Mouse (Mus musculus): ENCODE results near the gene Gstt4.
"Not testable (repeated sequence)": the region's sequence is repeated elsewhere in the genome, so short reads cannot be mapped to it uniquely, and the experiment has no call there.

The Gstt4 gene

DNA sequence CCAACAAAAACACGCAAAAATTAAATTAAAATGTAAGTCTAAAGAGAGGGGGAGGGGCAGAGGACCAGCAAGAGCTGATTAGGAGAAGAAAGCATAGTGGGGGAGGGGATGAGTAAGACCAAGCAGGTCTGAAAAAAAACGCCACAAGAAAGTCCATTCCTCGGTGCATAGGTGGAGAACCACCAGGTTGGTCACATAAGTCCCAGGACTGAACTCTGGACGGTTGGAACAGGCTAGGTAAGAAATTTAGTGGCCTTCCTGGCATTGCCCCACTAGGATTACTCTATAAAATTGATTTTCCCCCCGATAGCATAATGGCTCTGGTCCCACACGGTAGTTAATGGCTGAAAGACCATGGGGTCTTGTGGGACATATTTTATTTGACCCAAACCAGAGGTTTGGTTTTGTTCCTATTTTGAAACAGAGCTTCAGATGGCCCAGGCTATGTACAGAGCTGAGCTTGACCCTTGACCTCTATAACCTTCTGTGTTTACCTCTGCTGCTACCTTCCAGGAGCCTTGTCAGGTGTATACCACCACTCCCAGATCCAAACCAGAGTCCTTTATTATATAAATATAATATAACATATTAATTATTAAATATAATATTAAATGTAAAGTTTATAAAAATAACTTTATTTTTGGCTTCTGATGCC, 33.1 kb downstream of the Gstt4 start:
- DNase-seq = no peak

DNA sequence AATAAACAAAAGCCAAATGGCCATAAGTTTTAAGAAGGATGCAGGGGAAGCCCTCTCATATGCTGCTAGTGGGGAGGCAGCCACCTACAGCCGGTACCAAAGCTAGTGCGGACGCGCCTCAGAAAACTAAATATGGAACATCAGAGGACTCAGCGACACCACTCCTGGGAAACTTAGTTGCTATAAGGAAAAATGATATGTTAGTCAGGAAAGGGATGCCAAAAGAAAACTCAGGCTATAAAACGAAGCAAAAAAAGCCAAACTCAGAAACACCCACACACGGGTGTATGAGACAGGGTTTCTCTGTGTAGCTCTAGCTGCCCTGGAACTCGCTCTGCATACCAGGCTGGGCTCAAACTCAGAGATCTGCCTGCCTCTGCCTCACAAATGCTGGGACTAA, 34.1 kb downstream of the Gstt4 start:
- DNase-seq = no peak

DNA sequence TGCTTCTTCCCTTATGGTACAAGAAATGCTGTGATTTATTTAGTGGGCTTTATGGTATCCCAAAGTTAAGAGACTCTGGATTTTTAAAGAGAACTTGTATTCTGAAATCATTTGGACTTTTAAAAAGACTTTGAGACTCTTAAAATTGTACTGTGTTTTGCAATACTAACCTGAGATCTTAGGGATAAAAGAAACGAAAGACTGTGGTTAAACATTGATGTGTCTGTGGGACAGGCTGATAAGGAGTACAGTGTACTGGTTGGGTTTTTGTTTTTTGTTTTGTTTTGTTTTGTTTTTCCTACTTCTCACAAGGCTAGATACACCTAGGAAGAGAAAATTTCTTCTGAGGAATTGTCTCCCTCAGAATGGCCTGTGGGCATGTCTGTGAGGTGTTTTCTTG, 36.9 kb downstream of the Gstt4 start:
- no peak for DNase-seq

DNA sequence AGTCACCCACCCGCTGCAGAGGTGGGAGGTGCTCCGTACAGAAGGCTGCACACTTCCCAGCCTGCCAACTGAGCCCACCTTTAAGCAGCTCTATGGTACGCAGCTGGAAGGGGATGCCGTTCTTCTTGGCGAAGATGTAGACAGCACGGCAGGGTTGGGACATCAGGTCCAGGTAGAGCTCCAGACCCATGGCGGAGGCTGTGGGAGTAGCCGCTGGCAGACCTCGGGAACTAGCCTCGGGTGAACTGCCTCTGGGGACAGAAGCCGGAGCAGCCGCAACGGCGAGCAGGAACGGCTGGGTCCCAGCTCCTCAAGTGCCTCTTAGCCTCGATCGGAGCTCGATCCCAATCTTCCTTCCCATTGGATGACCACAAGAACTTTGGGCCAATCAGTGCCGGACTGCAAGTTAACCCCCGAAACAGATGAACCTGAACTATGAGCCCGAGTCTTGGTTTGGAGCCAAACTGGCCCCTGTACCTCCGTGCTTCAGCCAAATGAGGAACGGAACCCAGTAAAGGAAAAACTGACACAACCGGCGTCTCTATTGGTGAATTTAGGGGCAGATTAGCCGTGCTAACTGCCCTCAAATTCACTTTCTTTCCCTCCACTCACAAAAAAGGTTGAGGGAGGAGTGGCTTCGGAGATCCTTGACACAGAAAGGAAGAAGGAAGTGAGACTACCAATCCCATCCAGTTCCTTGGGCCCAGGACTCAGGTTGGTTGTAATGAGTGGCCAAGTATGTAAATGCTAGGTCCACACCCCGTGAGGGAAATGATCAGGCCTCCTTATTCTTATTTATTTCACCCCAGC, 41.4 kb downstream of the Gstt4 start, which contains the start of the genes Gm20441 and Gstt3:
Gene Gm20441 (minus strand): TSS at position 186 of the 810 bp plus-strand sequence.
Gene Gstt3 (minus strand): TSS at position 646 of the 810 bp plus-strand sequence.
- DNase-seq = peak in 1 of 2 experiments; percentile 35

DNA sequence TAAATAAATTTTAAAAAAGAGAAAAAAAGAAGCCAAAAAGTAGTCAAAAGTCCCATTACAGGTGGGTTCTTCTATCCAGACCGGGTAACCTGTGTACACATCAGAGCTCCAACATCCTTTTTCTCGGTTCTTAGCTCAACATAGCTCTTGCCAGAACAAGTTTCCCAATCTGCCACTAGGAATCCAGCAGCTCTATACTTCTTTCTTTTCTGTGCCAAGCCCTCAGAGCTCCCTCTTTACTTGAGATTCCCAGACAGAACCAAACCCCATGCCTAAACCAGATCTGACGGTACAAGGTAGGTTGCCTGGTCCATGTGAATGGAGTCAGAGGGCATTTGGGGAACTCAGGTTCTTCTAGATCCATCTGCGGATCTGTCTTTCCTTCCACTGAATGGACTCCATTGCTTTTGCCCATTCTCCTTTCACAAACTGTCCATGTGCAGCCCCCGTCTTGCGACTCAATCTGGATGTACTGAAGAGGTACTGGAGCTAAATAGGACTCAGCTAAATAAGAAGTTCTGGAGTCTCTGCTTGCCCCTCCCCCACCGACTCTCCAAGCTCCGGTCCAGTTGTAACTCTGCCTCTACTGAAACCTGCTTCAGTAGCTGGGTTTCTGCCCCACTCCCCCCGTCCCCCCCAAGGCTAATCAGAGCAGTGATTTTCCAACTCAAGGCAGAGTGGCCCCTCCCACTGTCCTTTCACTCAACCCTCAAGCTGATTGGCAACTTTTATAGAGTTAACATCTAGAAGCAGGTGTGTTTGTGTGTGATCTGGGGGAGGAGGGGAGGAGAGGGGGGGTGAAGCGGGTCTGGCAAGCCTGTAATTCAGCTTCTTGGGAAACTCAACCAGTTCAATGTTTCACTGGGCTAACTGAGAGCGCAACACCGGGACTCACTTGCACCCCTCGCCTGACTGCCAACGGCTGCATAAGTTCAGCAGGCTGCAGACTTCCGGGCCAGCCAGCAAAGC, 42.9 kb downstream of the Gstt4 start:
- no peak for DNase-seq

DNA sequence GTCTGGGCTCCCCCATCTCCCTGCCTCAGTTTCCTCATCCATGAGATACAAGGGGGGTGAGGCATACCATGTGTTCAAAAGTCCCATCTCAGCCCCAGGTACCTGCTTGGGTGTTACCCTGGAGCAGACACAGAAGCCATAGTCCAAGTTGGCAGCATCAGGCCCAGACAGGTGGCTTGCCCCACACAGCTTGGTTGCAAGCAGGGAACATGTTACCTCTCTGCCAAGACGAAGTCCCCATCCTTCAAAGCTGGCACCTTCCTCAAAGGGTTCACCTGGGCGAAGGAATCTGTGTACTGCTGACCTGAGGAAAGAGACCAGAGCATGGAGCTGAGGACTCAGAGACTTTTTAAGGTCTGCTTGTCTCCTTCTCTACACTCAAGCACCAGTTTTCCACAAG, 44.5 kb downstream of the Gstt4 start:
- DNase-seq = no peak

DNA sequence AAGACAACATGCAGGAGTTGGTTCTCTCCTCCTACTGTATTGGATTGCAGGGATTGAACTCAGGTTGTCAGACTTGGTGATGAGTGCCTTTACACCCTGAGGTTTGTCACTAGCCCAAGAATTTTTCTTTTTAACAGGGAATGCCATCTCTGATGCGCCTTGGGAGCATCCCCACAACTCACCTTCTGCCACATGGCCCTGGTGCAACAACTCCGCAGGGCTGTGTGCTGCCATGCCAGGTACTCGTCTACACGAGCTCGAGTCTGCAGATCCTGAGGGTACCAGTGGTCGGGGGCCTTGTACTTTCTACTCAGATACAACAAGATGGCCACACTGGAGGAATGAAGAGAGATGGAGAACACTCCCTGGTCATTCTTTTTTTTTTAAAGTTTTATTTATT, 45.8 kb downstream of the Gstt4 start:
- no peak for DNase-seq

DNA sequence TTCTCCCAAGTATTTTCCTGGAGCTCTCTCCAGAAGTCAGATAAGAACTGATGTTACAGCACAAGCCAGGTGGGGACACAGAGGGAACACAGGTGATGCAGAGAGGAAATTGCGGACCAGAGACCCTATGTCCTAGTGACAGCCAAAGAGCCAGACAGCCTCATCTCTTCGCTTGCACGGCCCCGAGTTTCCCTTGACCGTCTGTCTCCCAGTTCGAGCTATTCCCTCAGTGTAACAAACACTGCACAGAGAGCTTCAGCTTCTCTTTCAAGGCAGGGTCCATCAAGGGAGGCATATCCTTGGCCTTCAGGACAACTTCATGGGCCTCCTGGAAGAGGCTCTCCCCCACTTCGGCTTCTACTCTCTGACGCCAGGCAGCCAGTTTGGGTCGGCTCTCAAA, 47.8 kb downstream of the Gstt4 start:
- DNase-seq = no peak

DNA sequence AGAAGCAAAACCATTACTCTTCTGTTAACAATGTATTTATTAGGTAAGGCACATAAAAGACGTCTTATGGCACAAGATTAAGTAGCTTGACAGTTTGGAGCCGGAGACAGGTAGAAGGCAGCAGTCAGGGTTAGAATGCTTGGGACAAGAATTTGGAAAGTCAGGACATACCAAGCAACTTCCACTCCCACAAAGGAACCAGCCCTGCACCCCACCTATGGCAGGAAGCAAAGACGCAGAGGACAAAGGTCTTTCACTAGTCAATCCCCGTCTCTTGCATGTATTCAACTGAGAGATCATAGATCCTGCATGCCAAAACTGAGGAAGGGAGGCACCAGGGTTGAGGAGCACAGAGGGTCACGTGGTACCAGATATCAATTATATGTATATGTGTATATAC, 48.2 kb downstream of the Gstt4 start:
- no peak for DNase-seq

DNA sequence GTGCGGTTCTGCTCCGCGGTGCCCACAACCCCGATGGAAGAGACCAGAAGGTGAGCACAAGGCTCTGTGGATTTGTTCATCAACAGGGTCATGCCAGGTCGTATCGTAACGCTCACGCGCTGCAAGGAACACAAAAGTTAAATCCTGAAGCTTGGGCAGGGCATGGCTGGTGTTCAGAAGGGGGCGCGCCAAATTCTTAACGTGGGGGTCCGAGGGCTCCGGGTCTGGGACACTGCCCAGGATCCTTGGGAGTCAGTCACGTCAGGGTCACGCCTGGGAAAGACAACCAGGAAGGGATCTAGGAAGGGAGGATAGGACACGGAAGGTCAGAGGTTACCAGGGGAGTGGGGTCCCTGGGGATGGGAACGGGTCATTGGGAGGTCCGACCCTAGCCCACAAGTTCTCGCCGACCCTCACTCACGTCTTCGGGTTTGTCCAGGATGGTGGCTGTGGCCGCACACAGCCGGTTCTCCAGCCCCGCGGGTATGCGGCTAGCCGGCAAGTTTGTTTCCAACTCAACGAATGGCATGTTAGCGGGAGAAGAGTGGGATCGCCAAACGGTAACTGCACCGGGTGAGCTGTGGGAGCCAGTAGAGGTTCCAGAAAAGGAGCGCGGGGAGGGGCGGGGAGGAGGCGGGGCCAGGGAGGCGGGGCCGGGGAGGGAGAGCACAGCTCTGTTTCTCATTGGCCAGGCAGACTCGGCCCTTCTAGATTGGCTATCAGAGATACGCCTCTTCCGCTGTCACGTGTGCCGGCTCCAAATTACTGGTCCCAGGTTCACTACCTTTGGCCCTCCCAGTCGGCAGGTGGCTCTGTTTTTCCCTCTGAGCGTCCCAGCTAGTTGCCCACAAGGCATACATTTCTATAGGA, 49.3 kb downstream of the Gstt4 start, which contains the start of gene Ddt:
Gene Ddt (minus strand): TSS at position 620 of the 870 bp plus-strand sequence.
- DNase-seq = peak; percentile 90 to 93

DNA sequence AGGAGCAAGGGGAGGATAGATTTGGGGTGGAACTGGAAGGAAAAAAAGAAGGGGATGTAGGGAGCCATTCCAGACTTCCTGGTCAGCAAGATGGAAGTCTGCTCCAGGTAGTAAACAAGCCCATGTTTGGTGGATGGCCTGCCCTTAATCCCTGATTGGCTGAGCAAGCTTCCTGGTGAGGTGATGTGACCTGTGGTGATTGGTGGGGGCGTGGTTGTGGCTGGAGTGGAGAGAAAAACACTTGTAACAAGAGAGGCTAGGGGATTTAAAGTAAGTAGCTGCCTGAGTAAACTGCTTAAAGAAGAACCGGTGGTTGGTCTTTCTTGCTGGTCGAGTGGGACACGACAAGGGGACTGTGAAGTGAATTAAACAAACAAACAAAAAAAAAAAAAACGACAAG, 54.6 kb downstream of the Gstt4 start:
- DNase-seq = not testable (repeated sequence)

DNA sequence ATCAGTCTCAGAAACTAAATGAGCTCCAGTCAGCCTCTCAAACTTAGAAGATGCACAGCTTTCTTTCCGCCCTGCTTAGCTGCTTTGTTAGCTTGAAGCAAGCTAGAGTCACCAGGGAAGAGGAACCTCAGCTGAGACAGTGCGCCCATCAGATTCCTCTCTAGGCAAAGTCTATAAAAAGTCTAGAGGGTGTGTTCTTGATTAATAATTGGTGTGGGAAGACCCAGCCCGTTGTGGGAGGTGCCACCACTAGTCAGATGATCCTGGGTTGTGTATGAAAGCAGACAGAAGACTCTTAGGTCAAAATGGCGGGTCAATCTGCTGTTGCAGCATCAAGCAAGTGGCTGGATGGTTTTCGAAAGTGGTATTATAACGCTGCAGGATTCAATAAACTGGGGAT, 55.5 kb downstream of the Gstt4 start:
- no peak for DNase-seq

Data from cerebellum, postnatal 14 days (tissue).